Mouse (Mus musculus): ENCODE measurements around the gene Cryba4. TPM values are rescaled to one million over a fixed set of nuclear protein-coding genes. Genes with fewer than 3 reads are reported as not detected.
A peak's percentile ranks its signal among the peaks of the same experiment; 100 is the strongest.

Gene Cryba4
- polyA plus RNA-seq, 1 experiment = 2.8 TPM

- Histone ChIP-seq H3K36me3 (ENCODE audit: control insufficient read depth, insufficient read depth) (no peaks in the 10 kb centered on the region), H3K27me3 (ENCODE audit: control insufficient read depth, insufficient read depth, insufficient read length) (no peaks in the 10 kb centered on the region), H3K4me2 (ENCODE audit: low read depth) (no peak overlapping the region), H3ac (ENCODE audit: control insufficient read depth, insufficient read length) (no peak overlapping the region), H3K4me3 (no peak overlapping the region), H3K79me2 (ENCODE audit: control insufficient read depth, insufficient read depth) (no peaks in the 10 kb centered on the region)
- TF ChIP-seq TCF3 (IDR thresholded peaks at IDR 0.05; ENCODE audit: insufficient read length, low read depth) (no peak), CEBPB (IDR thresholded peaks at IDR 0.05; ENCODE audit: insufficient read depth, poor library complexity, severe bottlenecking) (no peak), POLR2A (IDR thresholded peaks at IDR 0.05; ENCODE audit: insufficient read length, low read depth) (no peak), MAX (IDR thresholded peaks at IDR 0.05; ENCODE audit: low read depth) (no peak), REST (IDR thresholded peaks at IDR 0.05; ENCODE audit: insufficient read depth, insufficient read length) (no peak), SRF (IDR thresholded peaks at IDR 0.05; ENCODE audit: control insufficient read depth, insufficient read length, low read depth) (no peak), TCF12 (IDR thresholded peaks at IDR 0.05; ENCODE audit: insufficient read depth, poor library complexity, severe bottlenecking) (no peak), MYOD1 (IDR thresholded peaks at IDR 0.05; ENCODE audit: control insufficient read depth in 1 of 3, insufficient read length in 2 of 3, low read depth in 2 of 3) (no peak), POLR2AphosphoS2 (IDR thresholded peaks at IDR 0.05; ENCODE audit: insufficient read length, low read depth) (no peak), MYOG (IDR thresholded peaks at IDR 0.05; ENCODE audit: control insufficient read depth in 1 of 3, insufficient read depth in 1 of 3, insufficient read length in 2 of 3, low read depth in 2 of 3) (no peak), E2F4 (IDR thresholded peaks at IDR 0.05; ENCODE audit: insufficient read depth) (no peak), USF1 (IDR thresholded peaks at IDR 0.05; ENCODE audit: low read depth) (no peak)
Measured at GRCm38 (mm10) chr5:112257896-112258295, 5.6 kb upstream of the Cryba4 start.

- no peaks in the 10 kb centered on the region for H3K36me3 ChIP-seq (ENCODE audit: control insufficient read depth, insufficient read depth)
- no peaks in the 10 kb centered on the region for H3K27me3 ChIP-seq (ENCODE audit: control insufficient read depth, insufficient read depth, insufficient read length)
- H3K4me3 ChIP-seq = no peak overlapping the region
- peak in 1 of 3 experiments; percentile 40 for TF ChIP-seq MYOD1 (IDR thresholded peaks at IDR 0.05; ENCODE audit: control insufficient read depth in 1 of 3, insufficient read length in 2 of 3, low read depth in 2 of 3)
- no peak for TF ChIP-seq MYOG (IDR thresholded peaks at IDR 0.05; ENCODE audit: control insufficient read depth in 1 of 3, insufficient read depth in 1 of 3, insufficient read length in 2 of 3, low read depth in 2 of 3)
- H3K4me2 ChIP-seq (ENCODE audit: low read depth) = no peak overlapping the region
- no peak overlapping the region for H3ac ChIP-seq (ENCODE audit: control insufficient read depth, insufficient read length)
- H3K79me2 ChIP-seq (ENCODE audit: control insufficient read depth, insufficient read depth) = no peaks in the 10 kb centered on the region
Measured at GRCm38 (mm10) chr5:112256457-112256856, 4.1 kb upstream of the Cryba4 start.

DNA sequence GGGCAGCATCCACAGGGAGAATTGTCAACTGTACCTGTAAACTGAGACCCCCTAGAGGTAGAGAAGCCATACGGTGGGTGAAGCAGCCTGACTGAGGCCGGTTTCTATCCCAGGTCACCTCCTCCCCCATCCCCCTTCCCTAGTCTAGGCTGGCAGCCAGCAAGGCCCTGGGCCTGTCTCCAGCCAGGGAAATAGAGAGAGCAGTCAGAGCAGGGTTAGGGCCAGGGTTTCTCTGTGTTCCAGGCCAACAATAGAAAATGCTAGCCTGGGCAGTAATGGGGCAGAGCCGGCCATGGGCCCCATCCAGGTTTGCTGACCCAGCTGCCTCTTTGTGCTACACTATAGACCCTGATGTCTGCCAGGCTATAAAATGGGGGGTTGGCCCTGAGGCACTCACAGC, 3.1 kb upstream of the Cryba4 start, which contains the start of gene Crybb1:
Gene Crybb1, plus strand, starts transcription at position 390 of the 400 bp plus-strand sequence.
- no peak for TF ChIP-seq TCF12 (IDR thresholded peaks at IDR 0.05; ENCODE audit: insufficient read depth, poor library complexity, severe bottlenecking)
- TF ChIP-seq USF1 (IDR thresholded peaks at IDR 0.05; ENCODE audit: low read depth) = no peak
- no peak for TF ChIP-seq CEBPB (IDR thresholded peaks at IDR 0.05; ENCODE audit: insufficient read depth, poor library complexity, severe bottlenecking)
- TF ChIP-seq MYOG (IDR thresholded peaks at IDR 0.05; ENCODE audit: control insufficient read depth in 1 of 3, insufficient read depth in 1 of 3, insufficient read length in 2 of 3, low read depth in 2 of 3) = no peak
- TF ChIP-seq POLR2AphosphoS2 (IDR thresholded peaks at IDR 0.05; ENCODE audit: insufficient read length, low read depth) = no peak
- no peak for TF ChIP-seq REST (IDR thresholded peaks at IDR 0.05; ENCODE audit: insufficient read depth, insufficient read length)
- no peak for TF ChIP-seq TCF3 (IDR thresholded peaks at IDR 0.05; ENCODE audit: insufficient read length, low read depth)
- TF ChIP-seq POLR2A (IDR thresholded peaks at IDR 0.05; ENCODE audit: insufficient read length, low read depth) = no peak
- no peak for TF ChIP-seq E2F4 (IDR thresholded peaks at IDR 0.05; ENCODE audit: insufficient read depth)
- TF ChIP-seq MYOD1 (IDR thresholded peaks at IDR 0.05; ENCODE audit: control insufficient read depth in 1 of 3, insufficient read length in 2 of 3, low read depth in 2 of 3) = no peak
- TF ChIP-seq SRF (IDR thresholded peaks at IDR 0.05; ENCODE audit: control insufficient read depth, insufficient read length, low read depth) = no peak
- TF ChIP-seq MAX (IDR thresholded peaks at IDR 0.05; ENCODE audit: low read depth) = no peak
- no peaks in the 10 kb centered on the region for H3K36me3 ChIP-seq (ENCODE audit: control insufficient read depth, insufficient read depth)
- H3K4me2 ChIP-seq (ENCODE audit: low read depth) = no peak within 1 kb of the TSS
- H3ac ChIP-seq (ENCODE audit: control insufficient read depth, insufficient read length) = no peak within 1 kb of the TSS
- H3K4me3 ChIP-seq = no peak within 1 kb of the TSS
- H3K79me2 ChIP-seq (ENCODE audit: control insufficient read depth, insufficient read depth) = no peaks in the 10 kb centered on the region
- H3K27me3 ChIP-seq (ENCODE audit: control insufficient read depth, insufficient read depth, insufficient read length) = no peaks in the 10 kb centered on the region

GRCm38 (mm10) chr5:112254282-112254806, 2.0 kb upstream of the Cryba4 start:
- no peak overlapping the region for H3K4me2 ChIP-seq (ENCODE audit: low read depth)
- peak in 1 of 3 experiments; percentile 44 for TF ChIP-seq MYOG (IDR thresholded peaks at IDR 0.05; ENCODE audit: control insufficient read depth in 1 of 3, insufficient read depth in 1 of 3, insufficient read length in 2 of 3, low read depth in 2 of 3)
- peak in 1 of 3 experiments; percentile 1 for TF ChIP-seq MYOD1 (IDR thresholded peaks at IDR 0.05; ENCODE audit: control insufficient read depth in 1 of 3, insufficient read length in 2 of 3, low read depth in 2 of 3)
- TF ChIP-seq POLR2AphosphoS2 (IDR thresholded peaks at IDR 0.05; ENCODE audit: insufficient read length, low read depth) = no peak
- TF ChIP-seq SRF (IDR thresholded peaks at IDR 0.05; ENCODE audit: control insufficient read depth, insufficient read length, low read depth) = no peak
- no peak for TF ChIP-seq REST (IDR thresholded peaks at IDR 0.05; ENCODE audit: insufficient read depth, insufficient read length)
- no peak for TF ChIP-seq MAX (IDR thresholded peaks at IDR 0.05; ENCODE audit: low read depth)
- no peak for TF ChIP-seq TCF12 (IDR thresholded peaks at IDR 0.05; ENCODE audit: insufficient read depth, poor library complexity, severe bottlenecking)
- TF ChIP-seq CEBPB (IDR thresholded peaks at IDR 0.05; ENCODE audit: insufficient read depth, poor library complexity, severe bottlenecking) = no peak
- no peak overlapping the region for H3ac ChIP-seq (ENCODE audit: control insufficient read depth, insufficient read length)
- H3K4me3 ChIP-seq = no peak overlapping the region
- no peaks in the 10 kb centered on the region for H3K36me3 ChIP-seq (ENCODE audit: control insufficient read depth, insufficient read depth)
- H3K79me2 ChIP-seq (ENCODE audit: control insufficient read depth, insufficient read depth) = no peaks in the 10 kb centered on the region
- no peaks in the 10 kb centered on the region for H3K27me3 ChIP-seq (ENCODE audit: control insufficient read depth, insufficient read depth, insufficient read length)

- no peak for TF ChIP-seq MYOD1 (IDR thresholded peaks at IDR 0.05; ENCODE audit: control insufficient read depth in 1 of 3, insufficient read length in 2 of 3, low read depth in 2 of 3)
- no peak for TF ChIP-seq SRF (IDR thresholded peaks at IDR 0.05; ENCODE audit: control insufficient read depth, insufficient read length, low read depth)
- no peak for TF ChIP-seq TCF3 (IDR thresholded peaks at IDR 0.05; ENCODE audit: insufficient read length, low read depth)
- TF ChIP-seq POLR2A (IDR thresholded peaks at IDR 0.05; ENCODE audit: insufficient read length, low read depth) = no peak
- TF ChIP-seq REST (IDR thresholded peaks at IDR 0.05; ENCODE audit: insufficient read depth, insufficient read length) = no peak
Measured at GRCm38 (mm10) chr5:112253169-112253568, 851 bp upstream of the Cryba4 start.

More at GRCm38 (mm10) chr5:112253169-112253568, 851 bp upstream of the Cryba4 start:
- no peaks in the 10 kb centered on the region for H3K27me3 ChIP-seq (ENCODE audit: control insufficient read depth, insufficient read depth, insufficient read length)
- no peak overlapping the region for H3ac ChIP-seq (ENCODE audit: control insufficient read depth, insufficient read length)
- no peaks in the 10 kb centered on the region for H3K79me2 ChIP-seq (ENCODE audit: control insufficient read depth, insufficient read depth)
- no peak overlapping the region for H3K4me3 ChIP-seq
- no peaks in the 10 kb centered on the region for H3K36me3 ChIP-seq (ENCODE audit: control insufficient read depth, insufficient read depth)
- no peak overlapping the region for H3K4me2 ChIP-seq (ENCODE audit: low read depth)
